Mouse (Mus musculus): ENCODE results near the gene Cdc40. TPM values are rescaled to one million over a fixed set of nuclear protein-coding genes. Genes with fewer than 3 reads are reported as not detected.
"Not testable (repeated sequence)": the region's sequence is repeated elsewhere in the genome, so short reads cannot be mapped to it uniquely, and the experiment has no call there.

Cdc40 gene
- polyA plus RNA-seq, 1 experiment from 2014 or later, result 25.0 TPM

- 88% methylated on average over 6 of the region's 7 CpGs for WGBS
- TF ChIP-seq CTCF (IDR thresholded peaks at IDR 0.05; ENCODE audit: low read depth), result no peak
Measured at GRCm38 (mm10) chr10:40831267-40831666, 51.8 kb downstream of the Cdc40 start.

GRCm38 (mm10) chr10:40830312-40830711, 52.8 kb downstream of the Cdc40 start:
- no peak for ATAC-seq (replicated peaks; ENCODE audit: low FRiP score, low read depth)
- H3K36me3 ChIP-seq (ENCODE audit: insufficient read depth, low read length), result peaks cover 19% of the 10 kb centered on the region
- H3K4me3 ChIP-seq (replicated peaks; ENCODE audit: low read depth, low read length), result no peak overlapping the region
- H3K4me1 ChIP-seq (replicated peaks; ENCODE audit: insufficient read depth, low read length), result no peaks in the 10 kb centered on the region
- no peak for TF ChIP-seq CTCF (IDR thresholded peaks at IDR 0.05; ENCODE audit: low read depth)
- 82% methylated on average over 3 of the region's 3 CpGs for WGBS
- no peak overlapping the region for H3K4me2 ChIP-seq (ENCODE audit: low read length)
- DNase-seq (ENCODE audit: low spot score), result no peak
- no peak overlapping the region for H3K9ac ChIP-seq (ENCODE audit: low read depth, low read length)
- H3K27ac ChIP-seq, result no peak overlapping the region
- no peaks in the 10 kb centered on the region for H3K27me3 ChIP-seq (ENCODE audit: insufficient read depth, low read length)
- H3K9me3 ChIP-seq (replicated peaks; ENCODE audit: low read length), result no peaks in the 10 kb centered on the region

More at GRCm38 (mm10) chr10:40831267-40831666, 51.8 kb downstream of the Cdc40 start:
- H3K27me3 ChIP-seq (ENCODE audit: insufficient read depth, low read length), result no peaks in the 10 kb centered on the region
- H3K9ac ChIP-seq (ENCODE audit: low read depth, low read length), result no peak overlapping the region
- H3K4me1 ChIP-seq (replicated peaks; ENCODE audit: insufficient read depth, low read length), result no peaks in the 10 kb centered on the region
- no peak overlapping the region for H3K27ac ChIP-seq
- H3K36me3 ChIP-seq (ENCODE audit: insufficient read depth, low read length), result peaks cover 17% of the 10 kb centered on the region
- DNase-seq (ENCODE audit: low spot score) (no peak), ATAC-seq (replicated peaks; ENCODE audit: low FRiP score, low read depth) (no peak)
- no peaks in the 10 kb centered on the region for H3K9me3 ChIP-seq (replicated peaks; ENCODE audit: low read length)
- no peak overlapping the region for H3K4me3 ChIP-seq (replicated peaks; ENCODE audit: low read depth, low read length)
- H3K4me2 ChIP-seq (ENCODE audit: low read length), result no peak overlapping the region

- H3K4me2 ChIP-seq (ENCODE audit: low read length), result no peak overlapping the region
- H3K4me1 ChIP-seq (replicated peaks; ENCODE audit: insufficient read depth, low read length), result no peaks in the 10 kb centered on the region
- 87% methylated on average over 4 of the region's 4 CpGs for WGBS
- no peak overlapping the region for H3K4me3 ChIP-seq (replicated peaks; ENCODE audit: low read depth, low read length)
- H3K9ac ChIP-seq (ENCODE audit: low read depth, low read length), result no peak overlapping the region
- TF ChIP-seq CTCF (IDR thresholded peaks at IDR 0.05; ENCODE audit: low read depth), result no peak
- no peak for DNase-seq (ENCODE audit: low spot score)
- no peak overlapping the region for H3K27ac ChIP-seq
- no peaks in the 10 kb centered on the region for H3K27me3 ChIP-seq (ENCODE audit: insufficient read depth, low read length)
- no peak for ATAC-seq (replicated peaks; ENCODE audit: low FRiP score, low read depth)
- no peaks in the 10 kb centered on the region for H3K9me3 ChIP-seq (replicated peaks; ENCODE audit: low read length)
- H3K36me3 ChIP-seq (ENCODE audit: insufficient read depth, low read length), result 0 out of 2 replicates have a peak, but pooled peaks cover 5% of the 10 kb centered on the region
Measured at GRCm38 (mm10) chr10:40827706-40828105, 55.4 kb downstream of the Cdc40 start.

GRCm38 (mm10) chr10:40825952-40826351, 57.2 kb downstream of the Cdc40 start:
- Histone ChIP-seq H3K9me3 (replicated peaks; ENCODE audit: low read length) (no peaks in the 10 kb centered on the region), H3K27ac (no peak overlapping the region), H3K4me2 (ENCODE audit: low read length) (no peak overlapping the region), H3K27me3 (ENCODE audit: insufficient read depth, low read length) (no peaks in the 10 kb centered on the region), H3K36me3 (ENCODE audit: insufficient read depth, low read length) (0 out of 2 replicates have a peak, but pooled peaks cover 3% of the 10 kb centered on the region), H3K4me1 (replicated peaks; ENCODE audit: insufficient read depth, low read length) (no peaks in the 10 kb centered on the region), H3K9ac (ENCODE audit: low read depth, low read length) (no peak overlapping the region), H3K4me3 (replicated peaks; ENCODE audit: low read depth, low read length) (no peak overlapping the region)
- 72% methylated on average over 6 of the region's 6 CpGs for WGBS
- no peak for DNase-seq (ENCODE audit: low spot score)
- no peak for TF ChIP-seq CTCF (IDR thresholded peaks at IDR 0.05; ENCODE audit: low read depth)
- no peak for ATAC-seq (replicated peaks; ENCODE audit: low FRiP score, low read depth)

DNA sequence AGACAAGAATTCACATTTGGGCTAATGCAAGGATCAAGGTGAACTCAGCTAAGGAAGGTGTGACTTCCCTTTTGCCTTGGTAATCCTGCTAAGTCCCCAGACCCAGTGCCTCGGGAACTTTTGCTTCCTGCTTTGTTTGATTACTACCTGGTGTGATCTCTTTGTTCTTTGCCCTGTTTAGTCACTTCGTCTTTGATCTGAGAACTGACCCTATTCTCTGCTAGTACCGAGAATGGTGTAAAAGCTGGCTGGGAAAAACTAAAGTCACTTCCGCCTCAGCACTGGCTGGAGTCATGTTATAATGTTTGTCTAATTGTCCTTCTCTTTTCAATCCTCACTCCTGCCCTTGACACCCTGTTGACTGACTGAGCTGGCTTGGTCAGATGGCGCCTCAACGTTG, 66.6 kb downstream of the Cdc40 start:
- ATAC-seq (replicated peaks; ENCODE audit: low FRiP score, low read depth) (no peak), DNase-seq (ENCODE audit: low spot score) (no peak)
- Histone ChIP-seq H3K4me1 (replicated peaks; ENCODE audit: insufficient read depth, low read length) (no peaks in the 10 kb centered on the region), H3K27ac (no peak overlapping the region), H3K36me3 (ENCODE audit: insufficient read depth, low read length) (no peaks in the 10 kb centered on the region), H3K9me3 (replicated peaks; ENCODE audit: low read length) (no peaks in the 10 kb centered on the region), H3K4me2 (ENCODE audit: low read length) (no peak overlapping the region), H3K27me3 (ENCODE audit: insufficient read depth, low read length) (no peaks in the 10 kb centered on the region), H3K9ac (ENCODE audit: low read depth, low read length) (no peak overlapping the region), H3K4me3 (replicated peaks; ENCODE audit: low read depth, low read length) (no peak overlapping the region)
- no peak for TF ChIP-seq CTCF (IDR thresholded peaks at IDR 0.05; ENCODE audit: low read depth)
- WGBS, result 55% methylated on average over 6 of the region's 6 CpGs

- no peaks in the 10 kb centered on the region for H3K4me1 ChIP-seq (replicated peaks; ENCODE audit: insufficient read depth, low read length)
- no peak overlapping the region for H3K27ac ChIP-seq
- DNase-seq (ENCODE audit: low spot score) (peak; percentile 22), ATAC-seq (replicated peaks; ENCODE audit: low FRiP score, low read depth) (no peak)
- no peak overlapping the region for H3K9ac ChIP-seq (ENCODE audit: low read depth, low read length)
- no peaks in the 10 kb centered on the region for H3K36me3 ChIP-seq (ENCODE audit: insufficient read depth, low read length)
- no peaks in the 10 kb centered on the region for H3K27me3 ChIP-seq (ENCODE audit: insufficient read depth, low read length)
- H3K9me3 ChIP-seq (replicated peaks; ENCODE audit: low read length), result no peaks in the 10 kb centered on the region
- 77% methylated on average over 4 of the region's 4 CpGs for WGBS
- no peak overlapping the region for H3K4me3 ChIP-seq (replicated peaks; ENCODE audit: low read depth, low read length)
- H3K4me2 ChIP-seq (ENCODE audit: low read length), result no peak overlapping the region
- peak; percentile 62 for TF ChIP-seq CTCF (IDR thresholded peaks at IDR 0.05; ENCODE audit: low read depth)
Measured at GRCm38 (mm10) chr10:40813627-40814026, 69.5 kb downstream of the Cdc40 start.

DNA sequence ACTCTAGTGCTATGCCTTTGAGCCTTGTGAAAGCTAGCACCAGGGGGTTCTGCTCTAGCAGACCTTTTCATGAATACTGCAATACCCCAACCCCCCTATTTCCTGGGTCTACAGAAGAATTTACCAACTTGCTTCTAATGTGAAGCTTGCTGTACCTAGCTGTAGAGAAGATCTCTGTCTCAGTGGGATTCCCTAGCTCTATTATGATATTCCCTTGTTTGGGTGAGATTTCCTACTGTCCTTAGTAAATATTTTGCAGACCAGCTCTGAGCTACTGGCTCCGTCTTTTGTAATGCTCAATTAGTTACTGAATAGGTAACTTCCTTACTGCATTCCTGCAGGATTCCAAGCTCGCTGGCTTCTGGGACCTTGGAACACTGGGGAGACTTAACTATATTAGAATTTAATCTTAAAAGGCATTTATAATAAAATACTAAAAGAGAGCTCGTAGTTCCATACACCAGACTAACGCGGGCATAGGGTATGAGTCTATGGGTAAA, 73.7 kb downstream of the Cdc40 start:
- ATAC-seq (replicated peaks; ENCODE audit: low FRiP score, low read depth); H3K4me3 ChIP-seq (replicated peaks; ENCODE audit: low read depth, low read length); H3K4me2 ChIP-seq (ENCODE audit: low read length); DNase-seq (ENCODE audit: low spot score); H3K27me3 ChIP-seq (ENCODE audit: insufficient read depth, low read length); H3K4me1 ChIP-seq (replicated peaks; ENCODE audit: insufficient read depth, low read length); H3K9me3 ChIP-seq (replicated peaks; ENCODE audit: low read length); H3K36me3 ChIP-seq (ENCODE audit: insufficient read depth, low read length); H3K27ac ChIP-seq; H3K9ac ChIP-seq (ENCODE audit: low read depth, low read length): not testable (repeated sequence)
- 44% methylated on average over 5 of the region's 5 CpGs for WGBS

All from kidney, postnatal 0 days (tissue).